Mouse (Mus musculus) monocyte, adult 5-6 weeks (primary cell): Measurements from ENCODE around the gene Gm5741. TPM values are rescaled to one million over a fixed set of nuclear protein-coding genes. Genes with fewer than 3 reads are reported as not detected.

Source experiments
- ATAC-seq: fragments of 153-309, 156-312 bp; replicated peaks from 2 replicates; pipeline ENCODE4 v1.8.0; 2017; ENCODE audit warnings: mild to moderate bottlenecking; ENCODE audit not compliant: low TSS enrichment, insufficient number of reproducible peaks, severe bottlenecking, poor library complexity, low FRiP score
- total RNA-seq: library from RNA; stranded (forward); fragments of 200-1000, 200-491, 200-594 nt; gene quantifications from 3 replicates; pipeline ENCODE4 v1.2.3, GENCODE M21; 2017

Gene Gm5741
- not detected in 3 replicates for total RNA-seq

GRCm38 (mm10) chr8:85067982-85068381 lies at the start of gene Gm5741:
Gene Gm5741, minus strand, starts transcription at chr8:85067982.
- no peak for ATAC-seq

DNA sequence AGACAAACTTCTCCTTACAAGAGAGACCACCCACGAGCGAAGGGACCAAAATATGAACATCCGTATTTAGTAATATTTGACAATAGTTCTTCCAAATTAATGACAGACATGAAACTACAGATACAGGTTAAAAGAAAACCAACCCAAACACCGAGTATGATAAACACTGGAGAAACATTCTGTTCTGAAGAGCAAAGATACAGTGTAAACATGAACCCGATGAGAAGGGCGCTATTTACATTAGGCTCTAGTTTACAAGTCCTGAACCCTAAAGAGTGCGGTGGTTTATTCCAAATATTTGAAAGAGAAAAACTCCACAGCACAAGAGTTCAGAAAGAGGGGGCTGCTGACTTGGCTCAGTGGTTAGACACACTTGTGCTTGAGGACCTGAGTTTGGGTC lies 49.2 kb upstream of the Gm5741 start:
- no peak for ATAC-seq

GRCm38 (mm10) chr8:85115501-85115900 lies 47.7 kb upstream of the Gm5741 start:
- no peak for ATAC-seq

DNA sequence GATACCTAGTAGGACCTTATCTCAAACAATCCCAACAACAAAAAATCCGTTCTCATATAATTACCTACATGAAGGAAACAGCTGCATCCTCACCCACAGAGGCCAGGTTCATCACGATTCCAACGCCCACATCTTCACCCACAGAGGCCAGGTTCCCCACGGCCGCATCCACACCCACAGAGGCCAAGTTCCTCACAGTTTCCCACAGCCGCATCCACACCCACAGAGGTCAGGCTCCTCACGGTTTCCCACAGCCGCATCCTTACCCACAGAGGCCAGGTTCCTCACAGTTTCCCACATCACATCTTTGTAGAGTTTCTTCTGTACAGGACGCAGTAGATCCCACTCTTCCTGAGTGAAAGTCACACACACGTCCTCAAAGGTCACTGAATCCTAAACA lies 45.5 kb upstream of the Gm5741 start:
- ATAC-seq = no peak

- no peak for ATAC-seq
Measured at GRCm38 (mm10) chr8:85100076-85100665, 32.4 kb upstream of the Gm5741 start.

- no peak for ATAC-seq
Measured at GRCm38 (mm10) chr8:85096850-85097249, 29.1 kb upstream of the Gm5741 start.

DNA sequence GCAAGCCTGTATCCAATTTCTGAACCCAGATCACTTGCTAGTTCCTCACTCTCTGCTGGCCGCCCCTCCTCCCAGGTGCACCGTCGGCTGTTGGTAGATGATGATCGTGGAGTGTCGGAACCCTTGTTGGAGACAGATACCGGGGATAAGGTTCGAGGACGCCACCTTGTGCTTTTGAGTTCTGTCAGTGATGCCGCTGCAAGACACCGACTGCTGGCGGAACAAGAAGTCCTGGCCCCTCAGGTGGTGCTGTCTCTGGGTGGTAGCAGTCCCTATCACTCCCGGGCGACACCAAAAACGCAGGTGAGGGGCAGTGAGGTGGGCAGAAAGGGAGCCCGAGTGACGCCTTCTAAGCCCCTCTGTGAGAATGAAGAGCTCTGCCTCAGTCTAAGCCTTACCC lies 28.4 kb upstream of the Gm5741 start:
- no peak for ATAC-seq

GRCm38 (mm10) chr8:85095566-85095965 lies 27.8 kb upstream of the Gm5741 start:
- no peak for ATAC-seq

GRCm38 (mm10) chr8:85095051-85095450 lies 27.3 kb upstream of the Gm5741 start:
- no peak for ATAC-seq

DNA sequence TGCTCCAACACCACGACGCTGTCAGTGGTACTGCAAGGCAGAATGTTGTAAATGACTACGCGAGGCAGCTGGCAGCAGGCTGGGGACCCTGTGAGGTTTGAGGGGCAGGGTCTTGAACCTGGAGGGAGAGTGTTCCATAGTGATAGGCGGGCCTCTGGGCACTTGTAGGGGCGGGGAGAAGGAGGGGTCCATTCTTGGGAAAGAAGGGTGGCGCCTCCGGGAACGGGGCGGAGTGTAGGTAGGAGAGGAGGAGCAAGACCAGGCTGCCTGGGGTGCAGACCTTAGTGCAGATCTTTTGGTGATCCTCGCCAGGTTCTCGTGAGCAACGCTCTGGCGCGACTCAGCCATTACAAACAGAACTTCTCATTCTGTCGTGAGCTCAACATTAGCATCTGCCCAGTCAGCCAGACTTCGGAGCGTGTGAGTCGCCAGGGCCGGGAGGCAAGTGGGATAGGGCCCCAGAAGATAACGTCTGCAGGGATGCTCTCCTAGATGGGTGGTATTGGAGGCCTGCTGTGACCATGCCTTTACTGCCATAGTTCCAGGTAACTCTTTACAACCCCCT lies 23.8 kb upstream of the Gm5741 start:
- ATAC-seq = no peak

DNA sequence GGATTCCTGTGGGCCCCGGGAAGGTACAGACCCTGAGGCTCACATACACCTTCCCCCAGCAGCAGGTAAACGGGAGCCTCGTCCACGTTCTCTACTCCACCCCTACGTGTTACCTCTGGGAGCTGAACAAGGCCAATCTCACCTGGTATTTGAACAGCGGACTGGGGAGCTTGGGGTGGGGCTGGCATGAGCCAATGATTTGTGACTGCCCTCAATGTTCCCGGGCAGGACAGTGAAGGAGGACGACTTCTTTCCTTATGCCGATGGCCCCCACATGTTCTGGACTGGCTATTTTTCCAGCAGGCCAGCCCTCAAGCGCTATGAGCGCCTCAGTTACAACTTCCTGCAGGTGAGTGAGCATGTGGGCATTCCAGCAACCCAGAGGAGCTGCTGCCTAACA lies 23.1 kb upstream of the Gm5741 start:
- no peak for ATAC-seq

GRCm38 (mm10) chr8:85088771-85089170 lies 21.0 kb upstream of the Gm5741 start:
- no peak for ATAC-seq

GRCm38 (mm10) chr8:85086238-85086637 lies 18.5 kb upstream of the Gm5741 start:
- no peak for ATAC-seq

GRCm38 (mm10) chr8:85084633-85085032 lies 16.9 kb upstream of the Gm5741 start:
- peak; percentile 34 for ATAC-seq

- peak; percentile 69 for ATAC-seq
Measured at GRCm38 (mm10) chr8:85083108-85083813, 15.5 kb upstream of the Gm5741 start, which contains the start of gene Man2b1. Gene Man2b1, plus strand, starts transcription at chr8:85083270.

- ATAC-seq = 0 out of 2 replicates have a peak, but pooled peaks have one; percentile 10
Measured at GRCm38 (mm10) chr8:85082169-85082568, 14.4 kb upstream of the Gm5741 start.

DNA sequence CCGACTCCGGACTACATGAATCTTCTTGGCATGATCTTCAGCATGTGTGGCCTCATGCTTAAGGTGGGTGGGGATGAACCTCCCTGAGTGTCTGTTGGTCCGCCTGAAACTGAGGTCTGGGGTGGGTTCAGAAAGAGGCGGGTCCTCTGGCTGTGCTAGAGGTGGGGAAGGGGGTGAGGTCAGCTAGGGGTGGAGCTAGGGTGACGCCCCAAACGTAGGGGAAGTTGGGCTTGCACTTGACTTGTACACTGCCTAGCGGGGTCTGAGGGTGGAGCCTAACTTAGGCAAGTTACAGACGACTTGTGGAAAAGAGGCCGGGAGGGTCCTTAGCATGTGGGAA lies 13.4 kb upstream of the Gm5741 start, which contains the start of gene Wdr83:
Gene Wdr83, minus strand, starts transcription at position 91 of the 340 bp plus-strand sequence.
- peak; percentile 50 for ATAC-seq

DNA sequence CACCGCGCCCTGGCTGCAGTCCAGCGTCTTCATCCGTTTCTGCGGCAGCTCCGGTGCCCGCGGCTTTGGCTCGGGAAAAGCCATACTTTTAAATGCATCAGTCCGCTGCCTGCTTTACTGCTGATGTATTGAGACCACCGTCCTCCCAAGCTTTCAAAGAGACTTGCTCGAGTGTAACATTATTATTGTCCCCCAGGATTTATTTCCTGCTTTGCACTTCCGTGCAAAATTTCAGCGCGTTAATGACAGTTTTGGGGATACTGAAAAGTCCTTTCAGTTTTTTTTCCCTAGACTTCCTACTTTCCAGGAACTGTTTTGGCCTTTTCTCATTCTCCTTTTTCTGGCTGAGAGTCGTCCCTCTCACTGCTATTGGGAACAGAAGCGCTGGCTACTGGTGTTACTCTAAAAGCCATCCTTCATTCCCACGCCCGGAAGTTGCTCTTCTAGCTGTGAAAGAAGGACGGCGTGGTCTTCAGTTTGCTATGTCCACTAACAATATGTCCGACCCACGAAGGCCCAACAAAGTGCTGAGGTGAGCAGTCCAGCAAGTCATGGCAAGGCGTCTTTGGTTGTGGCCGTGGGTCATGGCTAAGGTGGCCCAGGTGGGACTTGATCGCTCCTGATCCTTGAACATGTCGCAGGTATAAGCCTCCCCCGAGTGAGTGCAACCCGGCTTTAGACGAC lies 12.9 kb upstream of the Gm5741 start, which contains the start of gene Wdr83os:
Gene Wdr83os, plus strand, starts transcription at position 209 of the 684 bp plus-strand sequence.
- ATAC-seq = peak; percentile 10; the same call in 1 of the 2 replicates

- ATAC-seq = no peak
Measured at GRCm38 (mm10) chr8:85080214-85080531, 12.4 kb upstream of the Gm5741 start.
